Mouse (Mus musculus): Measurements from ENCODE around the gene Fbln1. TPM values are rescaled to one million over a fixed set of nuclear protein-coding genes. Genes with fewer than 3 reads are reported as not detected.

Fbln1 gene
- polyA plus RNA-seq (2014; fragmentation: Illumina TruSeq; extraction: RNeasy Lipid Tissue Mini Kit (QIAGEN cat#74804); ENCODE audit: low read depth, low replicate concordance), result 2.0 TPM

DNA sequence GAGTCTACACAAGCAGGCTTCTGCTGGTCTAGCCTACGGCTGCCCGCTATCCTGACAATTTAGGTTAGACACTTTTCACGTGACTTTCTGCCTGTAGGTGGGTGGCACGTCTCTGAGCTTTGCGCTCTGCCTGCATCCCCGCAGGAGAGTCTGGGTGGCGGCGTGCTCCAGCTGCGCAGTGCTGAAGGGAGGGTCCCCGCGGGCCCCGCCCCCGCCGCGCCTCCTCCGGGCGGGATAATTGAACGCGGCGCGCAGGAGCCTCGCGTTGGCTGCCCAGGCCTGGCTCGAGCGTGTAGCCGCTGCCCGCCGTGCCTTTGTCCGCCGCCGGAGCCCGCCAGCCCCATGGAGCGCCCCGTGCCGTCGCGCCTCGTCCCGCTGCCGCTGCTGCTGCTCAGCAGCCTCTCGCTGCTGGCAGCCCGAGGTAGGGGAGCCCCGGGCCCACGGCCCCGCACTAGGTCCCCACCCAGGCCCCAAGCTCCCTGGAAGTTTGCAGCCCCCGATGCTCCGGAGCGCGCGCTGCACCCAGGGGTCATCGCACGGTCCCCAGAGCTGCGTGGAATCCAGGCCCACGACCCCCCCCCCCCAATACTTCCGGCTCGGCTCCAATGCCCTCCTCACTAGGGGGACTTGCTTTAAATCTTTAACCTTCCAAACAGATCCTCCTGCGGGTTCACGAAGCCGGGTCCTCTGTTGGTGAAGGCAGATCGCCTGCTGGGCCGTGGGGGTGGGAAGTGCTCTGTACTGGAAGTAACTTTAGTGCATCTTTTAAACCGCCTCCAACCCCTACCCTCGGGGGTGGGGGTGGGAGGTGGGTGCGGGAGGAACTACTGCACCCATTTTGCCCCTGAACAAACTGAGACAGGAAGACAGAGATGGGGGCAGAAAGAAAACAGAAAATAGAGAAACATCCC, at the start of gene Fbln1:
TSS of gene Fbln1 (plus strand) at position 158 of the 911 bp plus-strand sequence.

DNA sequence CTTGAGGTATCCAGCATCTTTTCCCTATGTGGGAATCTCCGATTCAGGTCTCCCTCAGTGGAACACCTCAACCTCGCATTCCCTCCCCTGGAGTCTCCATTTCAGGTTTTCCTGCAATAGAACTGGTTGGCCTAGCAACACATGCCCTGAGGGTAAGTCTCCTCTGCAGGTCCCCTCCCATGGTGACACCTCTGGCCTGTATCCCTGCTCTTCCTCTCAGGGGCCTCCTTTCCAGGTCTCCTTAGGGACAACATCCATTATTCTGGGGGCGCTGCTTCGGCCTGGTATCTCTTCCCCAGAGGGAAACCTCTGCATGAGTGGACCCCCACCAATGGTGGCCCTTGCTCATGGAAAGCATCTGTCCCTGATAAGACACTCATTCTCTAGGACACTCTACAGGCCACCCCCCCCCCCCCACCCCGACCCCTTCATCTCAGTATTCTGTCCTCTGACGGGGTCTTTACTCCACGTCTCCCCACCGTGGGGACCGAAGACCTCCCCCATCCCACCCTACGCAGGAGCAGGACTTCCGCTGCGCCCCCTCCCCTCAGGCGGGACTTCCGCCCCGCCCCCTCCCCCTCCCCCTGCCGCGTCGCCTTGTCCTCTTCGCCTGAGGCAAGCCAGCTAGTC, 130.0 kb downstream of the Fbln1 start, which contains the start of gene Atxn10:
TSS of gene Atxn10 (plus strand) at position 575 of the 630 bp plus-strand sequence.

Other genes with a start within 250 kb of the Fbln1 start
- gene 5031439G07Rik, start 217.4 kb upstream of the Fbln1 start, polyA plus RNA-seq (2014; fragmentation: Illumina TruSeq; extraction: RNeasy Lipid Tissue Mini Kit (QIAGEN cat#74804); ENCODE audit: low read depth, low replicate concordance), result 10.9 TPM
- gene Upk3a, start 188.8 kb upstream of the Fbln1 start, polyA plus RNA-seq (2014; fragmentation: Illumina TruSeq; extraction: RNeasy Lipid Tissue Mini Kit (QIAGEN cat#74804); ENCODE audit: low read depth, low replicate concordance), result not detected
- 9.3 TPM for gene Fam118a, start 177.0 kb upstream of the Fbln1 start, polyA plus RNA-seq (2014; fragmentation: Illumina TruSeq; extraction: RNeasy Lipid Tissue Mini Kit (QIAGEN cat#74804); ENCODE audit: low read depth, low replicate concordance)
- 0.12 TPM for gene Smc1b, start 74.0 kb upstream of the Fbln1 start, polyA plus RNA-seq (2014; fragmentation: Illumina TruSeq; extraction: RNeasy Lipid Tissue Mini Kit (QIAGEN cat#74804); ENCODE audit: low read depth, low replicate concordance)
- not detected for gene Ribc2, start 73.9 kb upstream of the Fbln1 start, polyA plus RNA-seq (2014; fragmentation: Illumina TruSeq; extraction: RNeasy Lipid Tissue Mini Kit (QIAGEN cat#74804); ENCODE audit: low read depth, low replicate concordance)
- 121 TPM for gene Atxn10, start 130.3 kb downstream of the Fbln1 start, polyA plus RNA-seq (2014; fragmentation: Illumina TruSeq; extraction: RNeasy Lipid Tissue Mini Kit (QIAGEN cat#74804); ENCODE audit: low read depth, low replicate concordance)

Data from kidney, adult 10 weeks (tissue).